Comparison of ENCODE assay signal across 8 mouse cellular contexts in the genomic region with DNA sequence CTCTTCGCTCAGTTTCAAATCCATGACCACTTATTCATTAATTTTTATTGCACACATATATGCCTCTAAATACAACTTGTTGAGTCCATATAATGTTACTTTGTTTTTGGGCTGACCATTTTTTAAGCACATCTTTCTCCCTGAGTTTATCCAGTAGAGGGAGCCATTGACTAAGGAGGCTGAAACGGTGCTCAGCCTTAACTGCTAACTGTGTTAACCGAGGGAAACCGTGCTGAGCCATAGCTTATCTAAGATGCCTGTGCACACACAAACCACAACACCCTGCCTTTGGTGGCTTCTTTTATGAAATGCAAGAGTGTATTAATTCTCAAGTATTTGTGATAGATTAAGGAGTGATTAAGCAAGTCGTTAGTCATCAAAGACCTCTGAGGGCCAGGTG. TPM values are rescaled to one million over a fixed set of nuclear protein-coding genes. Genes with fewer than 3 reads are reported as not detected.
DNase-seq lines count a peak whose midpoint lies in the region; ATAC-seq and TF ChIP-seq lines count a peak whose summit lies in the region.

No protein-coding gene starts in this region.

- H3K9ac ChIP-seq in midbrain, embryonic 12.5 days (replicated peaks) = no peak overlapping the region

- peak; percentile 57 for TF ChIP-seq CTCF in cortical plate, adult 2 months (IDR thresholded peaks at IDR 0.05; ENCODE audit: extremely low read depth, insufficient read depth, low read length)

- peaks cover 48% of the 10 kb centered on the region for H3K36me3 ChIP-seq in midbrain, embryonic 12.5 days
- H3K36me3 ChIP-seq in midbrain, embryonic 10.5 days = peaks cover 82% of the 10 kb centered on the region

- no peaks in the 10 kb centered on the region for H3K9me3 ChIP-seq in midbrain, embryonic 12.5 days
- no peaks in the 10 kb centered on the region for H3K9me3 ChIP-seq in midbrain, embryonic 10.5 days (replicated peaks)

- H3K4me1 ChIP-seq in midbrain, embryonic 12.5 days = no peaks in the 10 kb centered on the region
- H3K4me1 ChIP-seq in midbrain, embryonic 10.5 days = 0 out of 2 replicates have a peak, but pooled peaks cover 3% of the 10 kb centered on the region
- H3K4me1 ChIP-seq in cortical plate, adult 2 months (ENCODE audit: control insufficient read depth, insufficient read depth, low read length) = no peaks in the 10 kb centered on the region

- no peak overlapping the region for H3K4me2 ChIP-seq in midbrain, embryonic 12.5 days (replicated peaks)

- WGBS in midbrain, embryonic 12.5 days = 58% methylated on average over 5 of the region's 5 CpGs
- 54% methylated on average over 5 of the region's 5 CpGs for WGBS in midbrain, embryonic 10.5 days

- no peak for TF ChIP-seq POLR2A in cortical plate, adult 2 months (IDR thresholded peaks at IDR 0.05; ENCODE audit: extremely low read depth, insufficient read depth, low read length)

- peak; percentile 91 for ATAC-seq in frontal cortex, adult (ENCODE audit: low TSS enrichment)
- peak; percentile 44; the same call in 1 of the 2 replicates for ATAC-seq in midbrain, embryonic 12.5 days (ENCODE audit: low FRiP score, low read depth)

- H3K27ac ChIP-seq in midbrain, embryonic 12.5 days (replicated peaks) = no peak overlapping the region
- H3K27ac ChIP-seq in midbrain, embryonic 10.5 days (replicated peaks) = no peak overlapping the region
- H3K27ac ChIP-seq in cortical plate, adult 2 months (ENCODE audit: insufficient read depth, low read length) = no peak overlapping the region

- H3K27me3 ChIP-seq in midbrain, embryonic 12.5 days = no peaks in the 10 kb centered on the region
- no peaks in the 10 kb centered on the region for H3K27me3 ChIP-seq in midbrain, embryonic 10.5 days (ENCODE audit: low read depth, poor library complexity, severe bottlenecking)

- H3K4me3 ChIP-seq in midbrain, embryonic 12.5 days = no peak overlapping the region
- H3K4me3 ChIP-seq in midbrain, embryonic 10.5 days = no peak overlapping the region
- H3K4me3 ChIP-seq in cortical plate, adult 2 months (ENCODE audit: insufficient read depth, low read length) = no peak overlapping the region

- DNase-seq in frontal cortex, postnatal 14 days (ENCODE audit: low spot score in 2 of 2) = no peak
- DNase-seq in midbrain, embryonic 10.5 days (ENCODE audit: low spot score) = no peak
- peak; percentile 68 for DNase-seq in retina, embryonic 14.5 days (ENCODE audit: low spot score)
- no peak for DNase-seq in adrenal gland, postnatal 4 days (ENCODE audit: low spot score in 2 of 2)
- no peak for DNase-seq in cerebellum, adult 11 months

RNA-seq across cellular contexts. Expression of a gene that starts 7.3 kb away (rescaled TPM):
- polyA plus RNA-seq in midbrain, embryonic 12.5 days (2016; fragmentation: Nextera tagmentation; extraction: Ambion mirVana) = 93.1 and 94.1 TPM in 2 replicates
- polyA plus RNA-seq in midbrain, embryonic 10.5 days (2016; fragmentation: Nextera tagmentation; extraction: Ambion mirVana) = 118 and 123 TPM in 2 replicates
- 21.0 and 21.8 TPM in 2 replicates for polyA plus RNA-seq in cortical plate, adult 2 months (2012; rRNA removed)
- total RNA-seq in adrenal gland, postnatal 4 days (2021) = 10 to 100 TPM; 20.6 to 21.4 TPM

RNA-seq across cellular contexts. Expression of a gene that starts 29.1 kb away (rescaled TPM):
- polyA plus RNA-seq in midbrain, embryonic 12.5 days (2016; fragmentation: Nextera tagmentation; extraction: Ambion mirVana) = 0.17 and 0.22 TPM in 2 replicates
- polyA plus RNA-seq in midbrain, embryonic 10.5 days (2016; fragmentation: Nextera tagmentation; extraction: Ambion mirVana) = 0.07 TPM in 1 of 2 replicates, not detected in the other
- 0.10 TPM in 1 of 2 replicates, not detected in the other for polyA plus RNA-seq in cortical plate, adult 2 months (2012; rRNA removed)
- total RNA-seq in adrenal gland, postnatal 4 days (2021) = 1 to 10 TPM in 1 of 2 experiments, under 1 TPM in 1; 0.20 to 2.6 TPM

RNA-seq across cellular contexts. Expression of a gene that starts 33.5 kb away (rescaled TPM):
- 0.77 and 0.82 TPM in 2 replicates for polyA plus RNA-seq in midbrain, embryonic 12.5 days (2016; fragmentation: Nextera tagmentation; extraction: Ambion mirVana)
- polyA plus RNA-seq in midbrain, embryonic 10.5 days (2016; fragmentation: Nextera tagmentation; extraction: Ambion mirVana) = 0.32 and 0.36 TPM in 2 replicates
- polyA plus RNA-seq in cortical plate, adult 2 months (2012; rRNA removed) = 7.7 TPM in 2 replicates
- total RNA-seq in adrenal gland, postnatal 4 days (2021) = under 1 TPM; 0.20 to 0.31 TPM
